Mouse (Mus musculus) duodenum, adult 2 months (tissue): Measurements from ENCODE around the gene Tmem69. TPM values are rescaled to one million over a fixed set of nuclear protein-coding genes. Genes with fewer than 3 reads are reported as not detected.

Source experiments
- polyA plus RNA-seq: library from polyadenylated mRNA; depleted of rRNA; stranded (reverse); fragments of >200 nt; gene quantifications from 2 replicates; pipeline ENCODE4 v1.2.3, GENCODE M21; 2012; ENCODE audit warnings: low replicate concordance; rRNA removed

The Tmem69 gene
- 2.0 and 2.3 TPM in 2 replicates for polyA plus RNA-seq

GRCm38 (mm10) chr4:116555413-116556300 is at the start of gene Tmem69:
Tmem69 (minus strand) TSS chr4:116555936.

GRCm38 (mm10) chr4:116596379-116596778 is 40.6 kb upstream of the Tmem69 start, which contains the start of gene Ccdc17:
Ccdc17 (plus strand) TSS chr4:116596654.

GRCm38 (mm10) chr4:116557306-116558121 is 1.8 kb upstream of the Tmem69 start, which contains the start of gene Gpbp1l1:
Gpbp1l1 (plus strand) TSS chr4:116557658.

GRCm38 (mm10) chr4:116507425-116508218 is 48.1 kb downstream of the Tmem69 start, which contains the start of gene Ipp:
Ipp (plus strand) TSS chr4:116507549.

Other genes starting within 250 kb of the Tmem69 start
- 170 and 175 TPM in 2 replicates for gene Mast2, start 91.8 kb downstream of the Tmem69 start, polyA plus RNA-seq
- gene Ipp, start 48.4 kb downstream of the Tmem69 start, polyA plus RNA-seq: 0.23 and 0.25 TPM in 2 replicates
- 19.2 TPM in 2 replicates for gene Gpbp1l1, start 1.7 kb upstream of the Tmem69 start, polyA plus RNA-seq
- 3.9 and 5.9 TPM in 2 replicates for gene Ccdc17, start 40.7 kb upstream of the Tmem69 start, polyA plus RNA-seq
- gene Nasp, start 72.0 kb upstream of the Tmem69 start, polyA plus RNA-seq: 0.38 and 2.5 TPM in 2 replicates
- gene Akr1a1, start 95.7 kb upstream of the Tmem69 start, polyA plus RNA-seq: 553 and 797 TPM in 2 replicates
- gene Prdx1, start 129.6 kb upstream of the Tmem69 start, polyA plus RNA-seq: 49.2 and 53.2 TPM in 2 replicates
- 1.7 and 5.1 TPM in 2 replicates for gene Mmachc, start 152.5 kb upstream of the Tmem69 start, polyA plus RNA-seq
- 7.8 and 9.1 TPM in 2 replicates for gene Ccdc163, start 152.6 kb upstream of the Tmem69 start, polyA plus RNA-seq
- 6.9 and 20.8 TPM in 2 replicates for gene Tesk2, start 165.0 kb upstream of the Tmem69 start, polyA plus RNA-seq